Mouse (Mus musculus) MEL (cell line): ENCODE measurements at regions not wholly inside any gene's neighbourhood (a gene's known extent, or its start where the extent isn't known, plus 50 kb on each side); places are given as distances from the start of the nearest gene placed in this dataset.
"Not testable (repeated sequence)": the region's sequence is repeated elsewhere in the genome, so short reads cannot be mapped to it uniquely, and the experiment has no call there.

Experiments
- DNase-seq: peaks from one replicate; pipeline ENCODE4 v3.0.0; 2011; ENCODE audit warnings: low read depth, low spot score
- H3K27ac ChIP-seq: 2 replicates; pipeline ENCODE4 v1.5.1; 2012; ENCODE audit warnings: low read depth, mild to moderate bottlenecking, control low read depth, low read length, moderate library complexity; ENCODE audit not compliant: control insufficient read depth
- H3K27me3 ChIP-seq, 2 experiments: fragments of 150-350 bp in 1 of 2; sonication (generic) in 1 of 2; 2 replicates each; pipeline ENCODE4 v1.6.1; 2012; ENCODE audit warnings: low read length in 2 of 2, mild to moderate bottlenecking in 2 of 2, improper control_type of control experiment in 1 of 2, moderate library complexity in 1 of 2; ENCODE audit not compliant: insufficient read depth in 2 of 2, control insufficient read depth in 1 of 2
- H3K36me3 ChIP-seq, 2 experiments: 2 replicates each; pipeline ENCODE4 v1.6.1; 2012 to 2014; ENCODE audit warnings: low read length in 2 of 2, improper control_type of control experiment in 1 of 2, inconsistent platforms in 1 of 2, mild to moderate bottlenecking in 1 of 2; ENCODE audit not compliant: insufficient read depth in 2 of 2, control insufficient read depth in 1 of 2
- H3K4me1 ChIP-seq, 2 experiments: fragments of 150-350 bp in 1 of 2; sonication (generic) in 1 of 2; 2 replicates each; pipeline ENCODE4 v1.6.1; 2012; ENCODE audit warnings: low read length in 2 of 2, improper control_type of control experiment in 1 of 2, mild to moderate bottlenecking in 1 of 2; ENCODE audit not compliant: insufficient read depth in 2 of 2, control insufficient read depth in 1 of 2
- H3K4me3 ChIP-seq, 2 experiments: fragments of 150-350 bp in 1 of 2; sonication (generic) in 1 of 2; 2 replicates each; pipeline ENCODE4 v1.5.1; 2012; ENCODE audit warnings: low read depth in 2 of 2, low read length in 2 of 2, mild to moderate bottlenecking in 2 of 2, moderate library complexity in 2 of 2, control low read depth in 1 of 2, improper control_type of control experiment in 1 of 2; ENCODE audit not compliant: control insufficient read depth in 1 of 2, insufficient read depth in 1 of 2
- H3K79me2 ChIP-seq: 2 replicates; pipeline ENCODE4 v1.6.1; 2012; ENCODE audit warnings: mild to moderate bottlenecking, low read length, moderate library complexity; ENCODE audit not compliant: control insufficient read depth, poor library complexity, insufficient read depth
- H3K9ac ChIP-seq: 2 replicates; pipeline ENCODE4 v1.6.1; 2012; ENCODE audit warnings: low read depth, mild to moderate bottlenecking, control low read depth, low read length, moderate library complexity; ENCODE audit not compliant: control insufficient read depth, poor library complexity, severe bottlenecking
- H3K9me3 ChIP-seq: fragments of 150-350 bp; sonication (generic); replicated peaks from 2 replicates; pipeline ENCODE4 v1.6.1; 2012; ENCODE audit warnings: mild to moderate bottlenecking, low read length, improper control_type of control experiment, moderate library complexity; ENCODE audit not compliant: insufficient read depth
- ETS1 ChIP-seq: IDR thresholded peaks from 2 replicates; pipeline ENCODE4 v1.6.1; 2012; ENCODE audit warnings: low read depth, mild to moderate bottlenecking, inconsistent platforms, low read length, improper control_type of control experiment, moderate library complexity
- USF1 ChIP-seq: IDR thresholded peaks from 2 replicates; pipeline ENCODE4 v1.6.1; 2014; ENCODE audit warnings: low read depth, mild to moderate bottlenecking, inconsistent platforms, low read length, improper control_type of control experiment, moderate library complexity
- ZC3H11A ChIP-seq: IDR thresholded peaks from 2 replicates; pipeline ENCODE4 v1.6.1; 2012; ENCODE audit warnings: low read depth, mild to moderate bottlenecking, inconsistent platforms, low read length, improper control_type of control experiment

GRCm38 (mm10) chr5:4349943-4350342 is 157.8 kb downstream of the Mterf1b start:
- Histone ChIP-seq H3K79me2 (no peaks in the 10 kb centered on the region), H3K27ac (no peak overlapping the region), H3K4me1 (no peaks in the 10 kb centered on the region), H3K9ac (no peak overlapping the region), H3K4me3 (no peak overlapping the region), H3K9me3 (no peaks in the 10 kb centered on the region), H3K36me3 (no peaks in the 10 kb centered on the region), H3K27me3 (no peaks in the 10 kb centered on the region)
- TF ChIP-seq ZC3H11A (no peak), USF1 (no peak), ETS1 (no peak)
- DNase-seq: no peak

- Histone ChIP-seq H3K79me2 (no peaks in the 10 kb centered on the region), H3K27me3 (no peaks in the 10 kb centered on the region), H3K4me3 (no peak overlapping the region), H3K27ac (no peak overlapping the region), H3K36me3 (no peaks in the 10 kb centered on the region; a peak in 1 of 4 replicates), H3K9ac (no peak overlapping the region), H3K9me3 (no peaks in the 10 kb centered on the region), H3K4me1 (no peaks in the 10 kb centered on the region)
- DNase-seq: no peak
- TF ChIP-seq USF1: no peak
These were observed 163.6 kb downstream of the Mterf1b start for GRCm38 (mm10) chr5:4355609-4356224.

GRCm38 (mm10) chr5:4356555-4357273 is 164.5 kb downstream of the Mterf1b start:
- not testable (repeated sequence) for H3K4me1 ChIP-seq, H3K9ac ChIP-seq, DNase-seq, H3K4me3 ChIP-seq, H3K27me3 ChIP-seq, H3K27ac ChIP-seq, H3K79me2 ChIP-seq, H3K36me3 ChIP-seq, H3K9me3 ChIP-seq

- not testable (repeated sequence) for H3K79me2 ChIP-seq, H3K4me3 ChIP-seq, H3K9me3 ChIP-seq, H3K27ac ChIP-seq, DNase-seq, H3K36me3 ChIP-seq, H3K27me3 ChIP-seq, H3K9ac ChIP-seq, H3K4me1 ChIP-seq
These were observed 169.4 kb downstream of the Mterf1b start for GRCm38 (mm10) chr5:4361547-4361946.

GRCm38 (mm10) chr5:4384719-4385118 is 192.6 kb downstream of the Mterf1b start:
- DNase-seq, H3K36me3 ChIP-seq, H3K27ac ChIP-seq, H3K4me1 ChIP-seq, H3K4me3 ChIP-seq, H3K9ac ChIP-seq, H3K27me3 ChIP-seq, H3K79me2 ChIP-seq, H3K9me3 ChIP-seq: not testable (repeated sequence)
